Mouse (Mus musculus) CH12.LX (cell line): ENCODE measurements around the gene Eml6. TPM values are rescaled to one million over a fixed set of nuclear protein-coding genes. Genes with fewer than 3 reads are reported as not detected.
A peak's percentile ranks its signal among the peaks of the same experiment; 100 is the strongest.

Experiments
- DNase-seq: peaks from one replicate; pipeline ENCODE4 v3.0.0-alpha.2; 2013; ENCODE audit errors: extremely low read depth
- H3K27ac ChIP-seq: 2 replicates; pipeline ENCODE4 v1.5.1; 2012; ENCODE audit warnings: low read depth, mild to moderate bottlenecking, control low read depth, moderate library complexity; ENCODE audit not compliant: insufficient read depth
- H3K27me3 ChIP-seq: replicated peaks from 2 replicates; pipeline ENCODE3; 2012; ENCODE audit warnings: inconsistent platforms
- H3K36me3 ChIP-seq, 2 experiments: replicated peaks in 1 of 2; 2 replicates each; pipeline versions ENCODE3 to v1.6.1; 2012; ENCODE audit warnings: inconsistent platforms in 1 of 2, low read length in 1 of 2, mild to moderate bottlenecking in 1 of 2, mixed read lengths in 1 of 2, moderate library complexity in 1 of 2; ENCODE audit not compliant: control insufficient read depth in 1 of 2, insufficient read depth in 1 of 2
- H3K4me1 ChIP-seq, 2 experiments: 2 replicates each; pipeline ENCODE4 v1.6.1; 2012; ENCODE audit warnings: inconsistent platforms in 1 of 2, moderate library complexity in 1 of 2; ENCODE audit not compliant: insufficient read depth in 2 of 2, control insufficient read depth in 1 of 2
- H3K4me2 ChIP-seq: 2 replicates; pipeline ENCODE4 v1.6.1; 2012; ENCODE audit warnings: low read depth, mild to moderate bottlenecking, control low read depth; ENCODE audit not compliant: poor library complexity, insufficient read depth, severe bottlenecking
- H3K4me3 ChIP-seq, 3 experiments: fragments of 150-350 bp in 1 of 3; sonication (generic) in 1 of 3; replicated peaks in 1 of 3; 2 replicates each; pipeline versions ENCODE3 to v1.5.1; 2011 to 2012; ENCODE audit warnings: low read depth in 2 of 3, low read length in 2 of 3, mild to moderate bottlenecking in 2 of 3, moderate library complexity in 2 of 3, control low read depth in 1 of 3, improper control_type of control experiment in 1 of 3, inconsistent platforms in 1 of 3, mixed read lengths in 1 of 3; ENCODE audit not compliant: poor library complexity in 1 of 3
- H3K79me2 ChIP-seq: replicated peaks from 2 replicates; pipeline ENCODE4 v1.6.1; 2012; ENCODE audit warnings: mild to moderate bottlenecking, moderate library complexity; ENCODE audit not compliant: control insufficient read depth, poor library complexity, insufficient read depth, severe bottlenecking; ENCODE audit errors: extremely low read depth
- H3K9ac ChIP-seq: 2 replicates; pipeline ENCODE4 v1.6.1; 2012; ENCODE audit warnings: low read depth, mild to moderate bottlenecking, control low read depth, moderate library complexity; ENCODE audit not compliant: insufficient read depth
- H3K9me3 ChIP-seq: replicated peaks from 2 replicates; pipeline ENCODE3; 2012; ENCODE audit warnings: low read length, inconsistent platforms, mixed read lengths
- BHLHE40 ChIP-seq: IDR thresholded peaks from 2 replicates; pipeline ENCODE4 v1.6.1; 2011; ENCODE audit warnings: mild to moderate bottlenecking, low read depth, low read length, improper control_type of control experiment
- CTCF ChIP-seq, 2 experiments: IDR thresholded peaks in 1 of 2; conservative IDR thresholded peaks in 1 of 2; 2 replicates each; pipeline ENCODE4 v1.5.1; 2011 to 2012; ENCODE audit warnings: low read depth in 2 of 2, low read length in 2 of 2, improper control_type of control experiment in 1 of 2, inconsistent platforms in 1 of 2, mild to moderate bottlenecking in 1 of 2, moderate library complexity in 1 of 2
- E2F4 ChIP-seq: IDR thresholded peaks from 2 replicates; pipeline ENCODE4 v1.6.1; 2011; ENCODE audit warnings: low read depth, low read length, improper control_type of control experiment; ENCODE audit not compliant: insufficient replicate concordance
- ETS1 ChIP-seq: conservative IDR thresholded peaks from 2 replicates; pipeline ENCODE4 v1.6.1; 2012; ENCODE audit warnings: low read depth, mild to moderate bottlenecking, inconsistent platforms, low read length, improper control_type of control experiment, moderate library complexity
- HCFC1 ChIP-seq: IDR thresholded peaks from 2 replicates; pipeline ENCODE4 v1.6.1; 2012; ENCODE audit warnings: low read depth, mild to moderate bottlenecking, inconsistent platforms, low read length, improper control_type of control experiment
- IRF4 ChIP-seq: IDR thresholded peaks from 2 replicates; pipeline ENCODE4 v1.6.1; 2014; ENCODE audit warnings: low read depth, mild to moderate bottlenecking, inconsistent platforms, low read length, improper control_type of control experiment
- MAFK ChIP-seq: IDR thresholded peaks from 2 replicates; pipeline ENCODE4 v1.6.1; 2011; ENCODE audit warnings: low read length, improper control_type of control experiment; ENCODE audit not compliant: insufficient replicate concordance
- MAX ChIP-seq: IDR thresholded peaks from 2 replicates; pipeline ENCODE4 v1.6.1; 2011; ENCODE audit warnings: low read length, improper control_type of control experiment
- MAZ ChIP-seq: IDR thresholded peaks from 2 replicates; pipeline ENCODE4 v1.6.1; 2012; ENCODE audit warnings: low read depth, mild to moderate bottlenecking, inconsistent platforms, low read length, improper control_type of control experiment, moderate library complexity
- MEF2A ChIP-seq: IDR thresholded peaks from 2 replicates; pipeline ENCODE4 v1.6.1; 2014; ENCODE audit warnings: low read depth, mild to moderate bottlenecking, inconsistent platforms, low read length, improper control_type of control experiment, borderline replicate concordance
- NELFE ChIP-seq: IDR thresholded peaks from 2 replicates; pipeline ENCODE4 v1.6.1; 2011; ENCODE audit warnings: low read depth, low read length, improper control_type of control experiment
- SIN3A ChIP-seq: IDR thresholded peaks from 2 replicates; pipeline ENCODE4 v1.6.1; 2012; ENCODE audit warnings: low read length, improper control_type of control experiment, inconsistent platforms
- TCF12 ChIP-seq: IDR thresholded peaks from 2 replicates; pipeline ENCODE4 v1.6.1; 2014; ENCODE audit warnings: low read depth, mild to moderate bottlenecking, inconsistent platforms, low read length, improper control_type of control experiment
- USF2 ChIP-seq: conservative IDR thresholded peaks from 2 replicates; pipeline ENCODE4 v1.6.1; 2011; ENCODE audit warnings: low read depth, low read length, improper control_type of control experiment
- ZC3H11A ChIP-seq: IDR thresholded peaks from 2 replicates; pipeline ENCODE4 v1.6.1; 2012; ENCODE audit warnings: low read depth, mild to moderate bottlenecking, inconsistent platforms, low read length, improper control_type of control experiment
- ZMIZ1 ChIP-seq: IDR thresholded peaks from 2 replicates; pipeline ENCODE4 v1.6.1; 2012; ENCODE audit warnings: low read depth, mild to moderate bottlenecking, inconsistent platforms, low read length, improper control_type of control experiment
- ZNF384 ChIP-seq: IDR thresholded peaks from 2 replicates; pipeline ENCODE4 v1.6.1; 2012; ENCODE audit warnings: low read depth, low read length, improper control_type of control experiment, inconsistent platforms
- dilution Hi-C: fragments of 300-500 bp; cut with MboI; formaldehyde crosslinking; loops from 2 replicates; pipeline ENCODE4 v1.14.3; 2020; ENCODE audit warnings: low sequenced_read_pairs; ENCODE audit not compliant: extremely low pct_unique_long_range_greater_than_20kb, extremely low pct_ligation_motif_present
- in situ Hi-C: fragments of 300-500 bp; cut with MboI; formaldehyde crosslinking; loops from 3 replicates; pipeline ENCODE4 v1.14.3; 2019; ENCODE audit warnings: low sequenced_read_pairs, low pct_ligation_motif_present, low pct_unique_long_range_greater_than_20kb, mixed read lengths
- polyA plus RNA-seq: library from polyadenylated mRNA; unstranded; fragments of >175 nt; gene quantifications from 2 replicates; pipeline ENCODE4 v1.2.1, GENCODE M21; 2012; ENCODE audit warnings: low read depth; ENCODE audit not compliant: insufficient read length
- total RNA-seq, 2 experiments: library from RNA; depleted of rRNA; stranded (reverse); fragments of 300-350 nt in 1 of 2; fragments of >200 nt in 1 of 2; gene quantifications; 2 replicates each; pipeline ENCODE4 v1.2.3; 2012 to 2014

The Eml6 gene
- total and polyA plus RNA-seq, 3 experiments = 3.1 to 3.7 (median 3.2) TPM

GRCm38 (mm10) chr11:29799839-29800238 lies 226.0 kb downstream of the Eml6 start (continued):
- TF ChIP-seq ZMIZ1 = no peak
- no peak; the same call in 1 of the 2 replicates for TF ChIP-seq MAX
- TF ChIP-seq CTCF (conservative IDR thresholded peaks at IDR 0.05 in 1 of 2, IDR thresholded peaks at IDR 0.05 in 1 of 2; ENCODE audit: low read depth in 2 of 2, low read length in 2 of 2) = no peak
- TF ChIP-seq BHLHE40 = peak; percentile 56
- TF ChIP-seq NELFE = no peak
- no peak for TF ChIP-seq MAFK
- no peak for TF ChIP-seq USF2
- peak; percentile 74; the same call in 1 of the 2 replicates for TF ChIP-seq IRF4
- TF ChIP-seq MAZ = no peak
- no peak for TF ChIP-seq ZC3H11A
- TF ChIP-seq HCFC1 = no peak
- 0 out of 2 replicates have a peak, but pooled peaks have one; percentile 29 for TF ChIP-seq TCF12
- TF ChIP-seq, all 38 proteins: peak for 9

- Histone ChIP-seq H3K79me2 (no peaks in the 10 kb centered on the region), H3K9ac (no peak overlapping the region), H3K4me1 (peaks cover 15 to 61% of the 10 kb centered on the region in 2 experiments), H3K27ac (no peak overlapping the region), H3K4me3 (no peak overlapping the region), H3K9me3 (peaks cover 2% of the 10 kb centered on the region), H3K4me2 (no peak overlapping the region), H3K36me3 (peaks cover 0 to 2% of the 10 kb centered on the region in 2 experiments), H3K27me3 (no peaks in the 10 kb centered on the region)
- DNase-seq = no peak
- dilution Hi-C loops = no loop called here
- TF ChIP-seq E2F4 (no peak), SIN3A (no peak), BHLHE40 (no peak), ETS1 (no peak), MAFK (no peak), HCFC1 (no peak)
- in situ Hi-C loops = no loop called here
Measured at GRCm38 (mm10) chr11:29795106-29795505, 230.7 kb downstream of the Eml6 start.

DNA sequence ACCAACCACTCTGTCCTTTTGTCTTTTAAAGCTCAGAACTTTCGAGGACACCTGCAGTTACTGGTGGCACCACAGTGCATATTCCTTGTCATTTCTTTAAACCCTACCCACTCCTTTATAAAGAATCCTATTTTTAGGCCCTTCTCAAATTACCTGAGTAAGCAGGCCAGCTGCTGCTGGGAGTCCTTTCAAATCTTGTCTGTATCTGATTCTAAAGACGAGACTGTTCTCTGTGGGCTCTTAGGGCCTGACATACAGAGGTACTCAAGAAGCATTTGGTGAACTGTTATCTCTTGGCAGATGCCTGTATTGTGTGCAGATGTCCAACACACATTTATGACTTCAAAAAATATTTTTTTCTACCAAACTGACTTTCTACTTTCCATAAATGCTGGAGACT lies 231.4 kb downstream of the Eml6 start:
- Histone ChIP-seq H3K27me3 (no peaks in the 10 kb centered on the region), H3K9ac (no peak overlapping the region), H3K4me1 (peaks cover 15 to 60% of the 10 kb centered on the region in 2 experiments), H3K79me2 (no peaks in the 10 kb centered on the region), H3K4me3 (no peak overlapping the region), H3K9me3 (peaks cover 2% of the 10 kb centered on the region), H3K36me3 (peaks cover 0 to 2% of the 10 kb centered on the region in 2 experiments), H3K27ac (no peak overlapping the region), H3K4me2 (no peak overlapping the region)
- no peak for TF ChIP-seq ZNF384
- peak; percentile 58; the same call in 1 of the 2 replicates for TF ChIP-seq MEF2A
- DNase-seq = no peak
- dilution Hi-C loops = no loop called here
- in situ Hi-C loops = no loop called here
